Mouse (Mus musculus) embryonic fibroblast, embryonic 13.5 days (primary cell): Measurements from ENCODE around the gene Psd. TPM values are rescaled to one million over a fixed set of nuclear protein-coding genes. Genes with fewer than 3 reads are reported as not detected.

Experiments
- H3K27ac ChIP-seq: 2 replicates; pipeline ENCODE4 v1.5.1; 2012; ENCODE audit warnings: low read length, control low read depth, inconsistent platforms; ENCODE audit not compliant: insufficient read depth
- H3K4me1 ChIP-seq: 2 replicates; pipeline ENCODE4 v1.6.1; 2011; ENCODE audit warnings: low read length; ENCODE audit not compliant: control insufficient read depth, insufficient read depth
- H3K4me3 ChIP-seq: 2 replicates; pipeline ENCODE4 v1.5.1; 2011; ENCODE audit warnings: mild to moderate bottlenecking, control low read depth, low read length; ENCODE audit not compliant: insufficient read depth
- CTCF ChIP-seq: IDR thresholded peaks from 2 replicates; pipeline ENCODE4 v1.5.1; 2011; ENCODE audit warnings: mild to moderate bottlenecking, control low read depth, low read length, moderate library complexity, borderline replicate concordance; ENCODE audit not compliant: insufficient read depth
- POLR2A ChIP-seq: IDR thresholded peaks from 2 replicates; pipeline ENCODE4 v1.6.1; 2011; ENCODE audit warnings: low read depth, mild to moderate bottlenecking, control low read depth, low read length, moderate library complexity
- polyA plus RNA-seq: library from polyadenylated mRNA; stranded (reverse); fragments of >200 nt; gene quantifications from 2 replicates; pipeline ENCODE4 v1.2.4, GENCODE M21; 2011; ENCODE audit warnings: low read depth; ENCODE audit not compliant: missing spikeins, insufficient read length

Gene Psd
- polyA plus RNA-seq, 1 experiment = 2.7 TPM

GRCm38 (mm10) chr19:46300294-46301045, 26.5 kb downstream of the Psd start:
- TF ChIP-seq POLR2A (no peak), CTCF (no peak)
- no peak overlapping the region for H3K4me3 ChIP-seq
- H3K27ac ChIP-seq = no peak overlapping the region
- peaks cover 6% of the 10 kb centered on the region for H3K4me1 ChIP-seq

GRCm38 (mm10) chr19:46296938-46297337, 30.0 kb downstream of the Psd start:
- Histone ChIP-seq H3K4me3 (no peak overlapping the region), H3K4me1 (peaks cover 2% of the 10 kb centered on the region; the same call in 1 of the 2 replicates), H3K27ac (no peak overlapping the region)
- no peak for TF ChIP-seq CTCF
- TF ChIP-seq POLR2A = no peak

- TF ChIP-seq CTCF (no peak), POLR2A (no peak)
- Histone ChIP-seq H3K27ac (no peak overlapping the region), H3K4me3 (no peak overlapping the region), H3K4me1 (no peaks in the 10 kb centered on the region)
These were observed 36.3 kb downstream of the Psd start for GRCm38 (mm10) chr19:46290535-46291105.

- Histone ChIP-seq H3K4me3 (no peak overlapping the region), H3K4me1 (no peaks in the 10 kb centered on the region), H3K27ac (no peak overlapping the region)
- TF ChIP-seq POLR2A = no peak
- no peak for TF ChIP-seq CTCF
These were observed 39.4 kb downstream of the Psd start for GRCm38 (mm10) chr19:46287566-46287965.

GRCm38 (mm10) chr19:46286926-46287325, 40.0 kb downstream of the Psd start:
- Histone ChIP-seq H3K27ac (no peak overlapping the region), H3K4me3 (no peak overlapping the region), H3K4me1 (no peaks in the 10 kb centered on the region)
- TF ChIP-seq CTCF (no peak), POLR2A (no peak)

GRCm38 (mm10) chr19:46286047-46286446, 40.9 kb downstream of the Psd start:
- Histone ChIP-seq H3K27ac (no peak overlapping the region), H3K4me1 (no peaks in the 10 kb centered on the region), H3K4me3 (no peak overlapping the region)
- TF ChIP-seq CTCF (no peak), POLR2A (no peak)

- no peak for TF ChIP-seq POLR2A
- no peak for TF ChIP-seq CTCF
- Histone ChIP-seq H3K4me3 (no peak overlapping the region), H3K4me1 (no peaks in the 10 kb centered on the region), H3K27ac (no peak overlapping the region)
These were observed 41.3 kb downstream of the Psd start for GRCm38 (mm10) chr19:46285631-46286030.

- Histone ChIP-seq H3K4me1 (no peaks in the 10 kb centered on the region), H3K27ac (no peak overlapping the region), H3K4me3 (no peak overlapping the region)
- TF ChIP-seq CTCF = no peak
- no peak for TF ChIP-seq POLR2A
These were observed 42.3 kb downstream of the Psd start for GRCm38 (mm10) chr19:46284686-46285085.

GRCm38 (mm10) chr19:46282081-46282849, 44.7 kb downstream of the Psd start:
- Histone ChIP-seq H3K27ac (no peak overlapping the region), H3K4me1 (no peaks in the 10 kb centered on the region), H3K4me3 (no peak overlapping the region)
- 0 out of 2 replicates have a peak, but pooled peaks have one; percentile 2 for TF ChIP-seq CTCF
- no peak for TF ChIP-seq POLR2A

GRCm38 (mm10) chr19:46275307-46275706, 51.6 kb downstream of the Psd start:
- Histone ChIP-seq H3K4me1 (no peaks in the 10 kb centered on the region), H3K4me3 (no peak overlapping the region), H3K27ac (no peak overlapping the region)
- TF ChIP-seq CTCF (no peak), POLR2A (no peak)

GRCm38 (mm10) chr19:46264762-46265161, 62.2 kb downstream of the Psd start:
- Histone ChIP-seq H3K4me3 (no peak overlapping the region), H3K4me1 (no peaks in the 10 kb centered on the region), H3K27ac (no peak overlapping the region)
- no peak for TF ChIP-seq POLR2A
- no peak for TF ChIP-seq CTCF

Other genes starting within 250 kb of the Psd start
- gene Elovl3, start 195.3 kb downstream of the Psd start, polyA plus RNA-seq = not detected in 2 replicates
- gene Pitx3, start 178.8 kb downstream of the Psd start, polyA plus RNA-seq = not detected in 2 replicates
- gene Gbf1, start 174.6 kb downstream of the Psd start, polyA plus RNA-seq = 64.8 and 86.4 TPM in 2 replicates
- 42.3 and 44.8 TPM in 2 replicates for gene Nfkb2, start 22.8 kb downstream of the Psd start, polyA plus RNA-seq
- gene Fbxl15, start 1.0 kb upstream of the Psd start, polyA plus RNA-seq = 3.2 and 3.9 TPM in 2 replicates
- 62.4 and 67.7 TPM in 2 replicates for gene Cuedc2, start 11.5 kb upstream of the Psd start, polyA plus RNA-seq
- gene Mfsd13a, start 14.0 kb upstream of the Psd start, polyA plus RNA-seq = 1.3 and 1.6 TPM in 2 replicates
- gene 2310034G01Rik, start 23.1 kb upstream of the Psd start, polyA plus RNA-seq = 0.48 and 0.51 TPM in 2 replicates
- 117 and 130 TPM in 2 replicates for gene Actr1a, start 68.6 kb upstream of the Psd start, polyA plus RNA-seq
- 19.8 and 22.0 TPM in 2 replicates for gene Sufu, start 69.7 kb upstream of the Psd start, polyA plus RNA-seq
- gene Trim8, start 174.5 kb upstream of the Psd start, polyA plus RNA-seq = 22.1 and 25.9 TPM in 2 replicates
- gene Arl3, start 246.0 kb upstream of the Psd start, polyA plus RNA-seq = 83.5 and 94.6 TPM in 2 replicates
- 7.6 and 8.6 TPM in 2 replicates for gene Sfxn2, start 246.2 kb upstream of the Psd start, polyA plus RNA-seq